Mouse (Mus musculus) neural tube, embryonic 15.5 days (tissue): ENCODE measurements around the gene Yars. TPM values are rescaled to one million over a fixed set of nuclear protein-coding genes. Genes with fewer than 3 reads are reported as not detected.

Experiments used
- ATAC-seq: fragments of 200-750 bp; cut with Nextera tagmentation; 2 replicates; pipeline ENCODE4 v1.8.0; 2017; ENCODE audit warnings: mild to moderate bottlenecking, moderate TSS enrichment, moderate library complexity; ENCODE audit not compliant: low FRiP score
- H3K27ac ChIP-seq: fragments of 300-500 bp; sonication (generic); replicated peaks from 2 replicates; pipeline ENCODE4 v1.5.1; 2015; ENCODE audit warnings: mild to moderate bottlenecking, inconsistent platforms
- H3K27me3 ChIP-seq: fragments of 300-500 bp; sonication (generic); replicated peaks from 2 replicates; pipeline ENCODE4 v1.6.1; 2015; ENCODE audit warnings: inconsistent platforms
- H3K36me3 ChIP-seq: fragments of 300-500 bp; sonication (generic); 2 replicates; pipeline ENCODE4 v1.6.1; 2015; ENCODE audit warnings: inconsistent platforms
- H3K4me1 ChIP-seq: fragments of 300-500 bp; sonication (generic); 2 replicates; pipeline ENCODE4 v1.6.1; 2015; ENCODE audit warnings: inconsistent platforms
- H3K4me2 ChIP-seq: fragments of 300-500 bp; sonication (generic); 2 replicates; pipeline ENCODE4 v1.6.1; 2015; ENCODE audit warnings: inconsistent platforms, mild to moderate bottlenecking, moderate library complexity
- H3K4me3 ChIP-seq: fragments of 300-500 bp; sonication (generic); replicated peaks from 2 replicates; pipeline ENCODE4 v1.5.1; 2015; ENCODE audit warnings: mild to moderate bottlenecking, inconsistent platforms
- H3K9ac ChIP-seq: fragments of 300-500 bp; sonication (generic); replicated peaks from 2 replicates; pipeline ENCODE4 v1.6.1; 2015; ENCODE audit warnings: mild to moderate bottlenecking, inconsistent platforms
- H3K9me3 ChIP-seq: fragments of 300-500 bp; sonication (generic); replicated peaks from 2 replicates; pipeline ENCODE4 v1.6.1; 2016; ENCODE audit warnings: inconsistent platforms
- WGBS: fragments of 180-500 bp; shearing (Covaris S2); methylation state at CpG from one replicate; pipeline ENCODE4 v1.1.7; 2015; ENCODE audit warnings: mixed read lengths; 5-methylcytosine and 5-hydroxymethylcytosine counted together
- polyA plus RNA-seq: library from polyadenylated mRNA; unstranded; fragments of >200 nt; fragmentation: Nextera tagmentation; extraction: Ambion mirVana; gene quantifications from 2 replicates; pipeline ENCODE4 v1.2.1, GENCODE M21; 2015

Yars gene
- polyA plus RNA-seq, 1 experiment from 2014 or later = 111 TPM

GRCm38 (mm10) chr4:129246360-129247301, 57.1 kb downstream of the Yars start:
- WGBS = 45% methylated on average over 15 of the region's 15 CpGs
- Histone ChIP-seq H3K4me3 (no peak overlapping the region), H3K36me3 (no peaks in the 10 kb centered on the region), H3K9ac (no peak overlapping the region), H3K9me3 (no peaks in the 10 kb centered on the region), H3K4me1 (peaks cover 38% of the 10 kb centered on the region), H3K4me2 (peak overlapping the region; percentile 6; the same call in 1 of the 2 replicates), H3K27me3 (peaks cover 61% of the 10 kb centered on the region), H3K27ac (no peak overlapping the region)
- ATAC-seq = no peak

GRCm38 (mm10) chr4:129247381-129248242, 58.1 kb downstream of the Yars start:
- no peak for ATAC-seq
- H3K9ac ChIP-seq = peak overlapping the region; percentile 60
- peaks cover 31% of the 10 kb centered on the region for H3K4me1 ChIP-seq
- peak overlapping the region; percentile 49 for H3K4me3 ChIP-seq
- no peaks in the 10 kb centered on the region for H3K9me3 ChIP-seq
- WGBS = 12% methylated on average over 24 of the region's 24 CpGs
- H3K27ac ChIP-seq = no peak overlapping the region
- peak overlapping the region; percentile 100 for H3K4me2 ChIP-seq
- peaks cover 61% of the 10 kb centered on the region for H3K27me3 ChIP-seq
- H3K36me3 ChIP-seq = no peaks in the 10 kb centered on the region

GRCm38 (mm10) chr4:129248243-129248767, 58.7 kb downstream of the Yars start:
- Histone ChIP-seq H3K4me2 (peak overlapping the region; percentile 100), H3K4me3 (peak overlapping the region; percentile 49), H3K9me3 (no peaks in the 10 kb centered on the region), H3K4me1 (peaks cover 28% of the 10 kb centered on the region), H3K36me3 (no peaks in the 10 kb centered on the region), H3K27ac (no peak overlapping the region), H3K27me3 (peaks cover 61% of the 10 kb centered on the region), H3K9ac (peak overlapping the region; percentile 60)
- ATAC-seq = no peak
- under 1% methylated on average over 29 of the region's 74 CpGs for WGBS

GRCm38 (mm10) chr4:129249288-129249687, 59.7 kb downstream of the Yars start:
- Histone ChIP-seq H3K9ac (no peak overlapping the region), H3K36me3 (no peaks in the 10 kb centered on the region), H3K4me3 (no peak overlapping the region), H3K27ac (no peak overlapping the region), H3K4me2 (peak overlapping the region; percentile 100), H3K4me1 (peaks cover 28% of the 10 kb centered on the region), H3K9me3 (no peaks in the 10 kb centered on the region), H3K27me3 (peaks cover 61% of the 10 kb centered on the region)
- ATAC-seq = no peak
- 35% methylated on average over 7 of the region's 7 CpGs for WGBS

GRCm38 (mm10) chr4:129250759-129251481, 61.4 kb downstream of the Yars start:
- H3K36me3 ChIP-seq = no peaks in the 10 kb centered on the region
- H3K27ac ChIP-seq = no peak overlapping the region
- no peak overlapping the region for H3K4me3 ChIP-seq
- H3K9me3 ChIP-seq = no peaks in the 10 kb centered on the region
- WGBS = 22% methylated on average over 15 of the region's 15 CpGs
- H3K27me3 ChIP-seq = peaks cover 50% of the 10 kb centered on the region
- H3K4me2 ChIP-seq = peak overlapping the region; percentile 31
- ATAC-seq = no peak
- H3K9ac ChIP-seq = no peak overlapping the region
- H3K4me1 ChIP-seq = peaks cover 28% of the 10 kb centered on the region

GRCm38 (mm10) chr4:129251482-129252125, 62.0 kb downstream of the Yars start:
- Histone ChIP-seq H3K4me2 (peak overlapping the region; percentile 31), H3K9me3 (no peaks in the 10 kb centered on the region), H3K27me3 (peaks cover 45% of the 10 kb centered on the region), H3K27ac (no peak overlapping the region), H3K4me1 (peaks cover 32% of the 10 kb centered on the region), H3K36me3 (no peaks in the 10 kb centered on the region), H3K9ac (no peak overlapping the region), H3K4me3 (no peak overlapping the region)
- 3% methylated on average over 15 of the region's 15 CpGs for WGBS
- no peak for ATAC-seq

- H3K36me3 ChIP-seq = no peaks in the 10 kb centered on the region
- peaks cover 34% of the 10 kb centered on the region for H3K4me1 ChIP-seq
- H3K27ac ChIP-seq = no peak overlapping the region
- WGBS = 97% methylated on average over 2 of the region's 2 CpGs
- no peak overlapping the region for H3K4me3 ChIP-seq
- ATAC-seq = no peak
- no peak overlapping the region for H3K4me2 ChIP-seq
- peaks cover 37% of the 10 kb centered on the region for H3K27me3 ChIP-seq
- no peak overlapping the region for H3K9ac ChIP-seq
- H3K9me3 ChIP-seq = no peaks in the 10 kb centered on the region
These were observed 62.9 kb downstream of the Yars start for GRCm38 (mm10) chr4:129252492-129252891.

- no peak for ATAC-seq
- H3K27me3 ChIP-seq = peaks cover 18% of the 10 kb centered on the region
- 94% methylated on average over 3 of the region's 3 CpGs for WGBS
These were observed 65.0 kb downstream of the Yars start for GRCm38 (mm10) chr4:129254571-129254970.

GRCm38 (mm10) chr4:129256450-129257380, 67.2 kb downstream of the Yars start:
- WGBS = 30% methylated on average over 8 of the region's 8 CpGs

More at GRCm38 (mm10) chr4:129254571-129254970, 65.0 kb downstream of the Yars start:
- no peaks in the 10 kb centered on the region for H3K9me3 ChIP-seq
- H3K9ac ChIP-seq = no peak overlapping the region
- H3K36me3 ChIP-seq = no peaks in the 10 kb centered on the region
- no peak overlapping the region for H3K4me3 ChIP-seq
- H3K4me1 ChIP-seq = peaks cover 17% of the 10 kb centered on the region
- no peak overlapping the region for H3K27ac ChIP-seq
- no peak overlapping the region for H3K4me2 ChIP-seq

GRCm38 (mm10) chr4:129259101-129259500, 69.5 kb downstream of the Yars start:
- 69% methylated on average over 4 of the region's 4 CpGs for WGBS
- Histone ChIP-seq H3K4me1 (peaks cover 12% of the 10 kb centered on the region), H3K27me3 (no peaks in the 10 kb centered on the region), H3K27ac (no peak overlapping the region), H3K4me2 (no peak overlapping the region), H3K9me3 (no peaks in the 10 kb centered on the region), H3K9ac (no peak overlapping the region), H3K4me3 (no peak overlapping the region), H3K36me3 (no peaks in the 10 kb centered on the region)
- ATAC-seq = no peak

More at GRCm38 (mm10) chr4:129256450-129257380, 67.2 kb downstream of the Yars start:
- Histone ChIP-seq H3K4me3 (no peak overlapping the region), H3K27me3 (no peaks in the 10 kb centered on the region; the same call in 1 of the 2 replicates), H3K9me3 (no peaks in the 10 kb centered on the region), H3K4me1 (peaks cover 14% of the 10 kb centered on the region), H3K9ac (no peak overlapping the region), H3K27ac (no peak overlapping the region), H3K4me2 (no peak overlapping the region), H3K36me3 (no peaks in the 10 kb centered on the region)
- ATAC-seq = no peak
